ENCODE assay signal across 8 mouse cellular contexts in genomic region chr12:57231085-57231875, GRCm38 (mm10). TPM values are rescaled to one million over a fixed set of nuclear protein-coding genes. Genes with fewer than 3 reads are reported as not detected.
DNase-seq lines count a peak whose midpoint lies in the region; ATAC-seq lines count a peak whose summit lies in the region.

No protein-coding gene starts in this region.

- peak overlapping the region; percentile 59 to 82 for H3K4me3 ChIP-seq in heart, embryonic 14.5 days (ENCODE audit: control insufficient read depth in 1 of 2, insufficient read depth in 1 of 2, low read depth in 1 of 2, low read length in 2 of 2)

- peak overlapping the region; percentile 69 for H3K4me2 ChIP-seq in heart, embryonic 14.5 days (ENCODE audit: low read length)

- 56% methylated on average over 14 of the region's 14 CpGs for WGBS in heart, embryonic 14.5 days

- H3K27ac ChIP-seq in heart, embryonic 14.5 days (replicated peaks in 1 of 2; ENCODE audit: control insufficient read depth in 1 of 2, insufficient read depth in 1 of 2, low read depth in 2 of 2, low read length in 2 of 2): peak overlapping the region in 1 of 2 experiments; percentile 92; a peak in 1 of 4 replicates

- DNase-seq in left cerebral cortex, postnatal 4 days: peak; percentile 14
- no peak for DNase-seq in left cerebral cortex, postnatal 14 days (ENCODE audit: low spot score in 2 of 2)
- peak; percentile 31 to 42 for DNase-seq in cerebellum, postnatal 10 days
- peak; percentile 54 to 76 for DNase-seq in kidney, postnatal 25 days
- peak; percentile 41 to 56 for DNase-seq in spleen, postnatal 36 days (ENCODE audit: low spot score in 2 of 2)
- DNase-seq in layer of hippocampus, postnatal 14 days (ENCODE audit: low spot score in 2 of 2): no peak

- H3K36me3 ChIP-seq in heart, embryonic 14.5 days (ENCODE audit: control insufficient read depth, insufficient read depth, low read length): peaks cover 4% of the 10 kb centered on the region; the same call in 1 of the 2 replicates

- intact Hi-C loops in left cerebral cortex, postnatal 4 days (cut with DNase I): no loop called here
- intact Hi-C loops in left cerebral cortex, postnatal 14 days (cut with DNase I): no loop called here

- H3K4me1 ChIP-seq in heart, embryonic 14.5 days (ENCODE audit: control insufficient read depth in 2 of 2, insufficient read depth in 2 of 2, low read length in 2 of 2): peaks cover 0 to 9% of the 10 kb centered on the region in 2 experiments; a peak in 2 of 4 replicates

- ATAC-seq in heart, embryonic 14.5 days (ENCODE audit: insufficient number of reproducible peaks, insufficient read depth, low FRiP score, low read depth): no peak
- peak; percentile 52 for ATAC-seq in megakaryocyte progenitor cell, adult 5-6 weeks (replicated peaks; ENCODE audit: poor library complexity)

- H3K9ac ChIP-seq in heart, embryonic 14.5 days (ENCODE audit: low read length): peak overlapping the region; percentile 91

- no peaks in the 10 kb centered on the region for H3K27me3 ChIP-seq in heart, embryonic 14.5 days (ENCODE audit: control insufficient read depth, insufficient read depth, low read length)

- no peaks in the 10 kb centered on the region for H3K9me3 ChIP-seq in heart, embryonic 14.5 days (ENCODE audit: control insufficient read depth, low read length)

RNA-seq across cellular contexts. Expression of gene Mipol1, which starts 1.1 kb away (rescaled TPM):
- 1 to 10 TPM; 4.6 to 5.1 TPM for total RNA-seq in left cerebral cortex, postnatal 4 days (2021)
- 1 to 10 TPM; 4.9 to 5.0 TPM for total RNA-seq in left cerebral cortex, postnatal 14 days (2021)
- polyA plus RNA-seq in heart, embryonic 14.5 days (2014; fragmentation: Nextera tagmentation; extraction: Ambion mirVana): 7.7 and 8.1 TPM in 2 replicates
- 7.4 and 8.8 TPM in 2 replicates for total RNA-seq in megakaryocyte progenitor cell, adult 5-6 weeks (2015)
- total RNA-seq in megakaryocyte progenitor cell, adult 5-6 weeks (2017): 5.2 and 10.9 TPM in 2 replicates
- 1 to 10 TPM; 5.3 to 5.8 TPM for total RNA-seq in layer of hippocampus, postnatal 14 days (2021)

RNA-seq across cellular contexts. Expression of gene Prps1l3, which starts 1.1 kb away (rescaled TPM):
- total RNA-seq in left cerebral cortex, postnatal 4 days (2021): 10 to 100 TPM; 13.4 to 14.3 TPM
- 10 to 100 TPM; 13.6 to 13.9 TPM for total RNA-seq in left cerebral cortex, postnatal 14 days (2021)
- 33.1 and 37.0 TPM in 2 replicates for polyA plus RNA-seq in heart, embryonic 14.5 days (2014; fragmentation: Nextera tagmentation; extraction: Ambion mirVana)
- total RNA-seq in megakaryocyte progenitor cell, adult 5-6 weeks (2015): 52.8 and 56.9 TPM in 2 replicates
- 87.5 and 99.7 TPM in 2 replicates for total RNA-seq in megakaryocyte progenitor cell, adult 5-6 weeks (2017)
- 10 to 100 TPM; 16.0 to 17.3 TPM for total RNA-seq in layer of hippocampus, postnatal 14 days (2021)

RNA-seq across cellular contexts. Expression of gene Slc25a21, which starts 34.0 kb away (rescaled TPM):
- total RNA-seq in left cerebral cortex, postnatal 4 days (2021): under 1 TPM in 1 of 2 experiments, not detected in 1; 0.32 TPM
- total RNA-seq in left cerebral cortex, postnatal 14 days (2021): under 1 TPM; 0.53 to 0.66 TPM
- polyA plus RNA-seq in heart, embryonic 14.5 days (2014; fragmentation: Nextera tagmentation; extraction: Ambion mirVana): 0.20 and 0.27 TPM in 2 replicates
- 8.0 and 12.4 TPM in 2 replicates for total RNA-seq in megakaryocyte progenitor cell, adult 5-6 weeks (2015)
- total RNA-seq in megakaryocyte progenitor cell, adult 5-6 weeks (2017): 6.5 and 10.4 TPM in 2 replicates
- 1 to 10 TPM in 1 of 2 experiments, under 1 TPM in 1; 0.65 to 1.0 TPM for total RNA-seq in layer of hippocampus, postnatal 14 days (2021)

Comparison
In these comparisons a context has a peak if more than half of its experiments do, and no peak if none do; other contexts are left out.
1. DNase-seq: peak in left cerebral cortex, postnatal 4 days (single experiment), cerebellum, postnatal 10 days (2 of 2), kidney, postnatal 25 days (2 of 2) and spleen, postnatal 36 days (2 of 2); none in left cerebral cortex, postnatal 14 days (0 of 2) and layer of hippocampus, postnatal 14 days (0 of 2).